Mouse (Mus musculus): ENCODE data around the gene Mcidas.

DNA sequence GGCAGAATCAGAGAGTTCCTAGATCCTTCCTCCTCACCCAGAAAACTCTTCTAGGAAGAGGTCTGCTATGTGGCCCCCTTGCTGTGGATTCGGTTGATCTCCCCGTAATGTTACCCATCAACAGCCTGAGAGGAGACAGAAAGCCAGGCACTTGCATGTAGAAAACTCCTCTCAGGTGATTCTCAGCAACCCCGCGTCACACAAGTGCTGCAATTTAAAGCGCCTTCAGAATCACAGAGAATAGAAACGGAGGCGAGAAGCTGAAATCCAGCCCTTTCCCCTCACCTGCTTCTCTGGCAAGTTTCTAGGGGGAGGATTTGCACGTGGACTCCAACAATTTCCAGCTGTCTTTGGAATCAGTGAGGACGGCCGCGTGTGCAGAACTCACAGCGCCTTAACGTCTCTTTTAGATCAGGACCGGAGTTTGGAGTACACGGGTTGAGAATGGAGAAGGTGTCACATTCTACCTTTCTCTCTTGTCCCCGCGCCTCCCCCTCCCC is 7.1 kb upstream of the Mcidas start:
- TF ChIP-seq CTCF (IDR thresholded peaks at IDR 0.05; ENCODE audit: control insufficient read depth, insufficient read depth, insufficient replicate concordance, low read depth, low read length) = no peak
- no peak for TF ChIP-seq POLR2A (IDR thresholded peaks at IDR 0.05; ENCODE audit: control insufficient read depth, low read depth, low read length)

Data from testis, adult 2 months (tissue).